Mouse (Mus musculus) erythroblast, embryonic 14.5 days (primary cell): ENCODE measurements at regions not wholly inside any gene's neighbourhood (a gene's known extent, or its start where the extent isn't known, plus 50 kb on each side); places are given as distances from the start of the nearest gene placed in this dataset.

Source experiments
- GATA1 ChIP-seq: IDR thresholded peaks from 2 replicates; pipeline ENCODE4 v1.6.1; 2012; ENCODE audit warnings: low read length, inconsistent platforms, mixed read lengths
- TAL1 ChIP-seq: IDR thresholded peaks from 3 replicates; pipeline ENCODE4 v1.6.1; 2012; ENCODE audit warnings: low read length, inconsistent platforms, mixed read lengths

DNA sequence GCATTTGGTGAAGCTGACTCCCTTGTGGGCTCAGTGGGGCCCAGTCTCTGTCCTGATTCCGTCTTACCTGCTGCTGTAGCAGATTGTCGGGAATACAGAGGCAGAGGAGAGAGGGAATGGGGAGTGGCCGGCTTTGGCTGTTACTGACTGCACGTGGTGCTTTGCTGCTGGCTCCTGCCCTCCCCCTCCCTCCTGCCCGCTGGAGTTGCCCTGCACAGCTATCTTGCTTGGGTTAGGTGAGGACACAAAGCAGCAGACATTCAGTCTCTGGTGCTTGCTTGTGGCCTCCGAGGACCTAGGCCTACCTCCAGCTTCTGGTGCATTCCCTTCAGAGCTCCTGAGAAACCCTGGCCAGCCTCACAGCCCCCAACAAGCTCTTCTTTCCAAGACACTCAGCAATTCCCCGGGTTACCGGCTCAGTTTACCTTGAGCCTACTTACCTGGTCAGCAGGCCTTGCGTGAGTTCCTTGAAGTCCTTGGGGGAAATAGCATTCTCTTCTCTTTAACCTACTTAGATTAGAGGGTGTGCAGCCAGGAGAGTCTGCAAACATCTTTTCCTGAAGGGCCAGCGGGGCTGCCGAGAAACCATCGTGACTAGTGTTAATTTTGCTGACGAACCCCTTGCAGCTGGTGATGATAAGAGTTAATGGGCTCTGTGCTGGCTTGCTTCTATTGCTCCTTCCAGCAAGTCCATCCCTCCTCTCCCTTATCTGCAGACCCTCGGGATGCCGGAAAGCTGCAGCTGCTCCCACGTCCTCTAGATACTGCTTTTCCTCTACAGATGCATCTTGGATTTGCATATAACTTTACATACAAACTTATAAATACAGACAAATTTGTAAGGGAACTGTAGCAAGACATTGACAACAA, 1176.2 kb upstream of the A1bg start:
- TF ChIP-seq TAL1 (peak; percentile 34; the same call in 1 of the 3 replicates), GATA1 (peak; percentile 27; the same call in 1 of the 2 replicates)
